Mouse (Mus musculus) limb, embryonic 15.5 days (tissue): ENCODE measurements around the gene Pqlc3. TPM values are rescaled to one million over a fixed set of nuclear protein-coding genes. Genes with fewer than 3 reads are reported as not detected.

Experiments
- ATAC-seq: fragments of 200-750 bp; cut with Nextera tagmentation; 2 replicates; pipeline ENCODE4 v1.8.0; 2017; ENCODE audit warnings: low read depth, moderate TSS enrichment; ENCODE audit not compliant: insufficient number of reproducible peaks, low FRiP score, low TSS enrichment
- H3K27ac ChIP-seq: fragments of 300-500 bp; sonication (generic); 2 replicates; pipeline ENCODE4 v1.5.1; 2015; ENCODE audit warnings: moderate library complexity, mild to moderate bottlenecking, inconsistent platforms
- H3K27me3 ChIP-seq: fragments of 300-500 bp; sonication (generic); 2 replicates; pipeline ENCODE4 v1.6.1; 2015; ENCODE audit warnings: inconsistent platforms
- H3K36me3 ChIP-seq: fragments of 300-500 bp; sonication (generic); 2 replicates; pipeline ENCODE4 v1.6.1; 2015; ENCODE audit warnings: inconsistent platforms
- H3K4me1 ChIP-seq: fragments of 300-500 bp; sonication (generic); 2 replicates; pipeline ENCODE4 v1.6.1; 2015; ENCODE audit warnings: inconsistent platforms
- H3K4me2 ChIP-seq: fragments of 300-500 bp; sonication (generic); 2 replicates; pipeline ENCODE4 v1.6.1; 2015; ENCODE audit warnings: mild to moderate bottlenecking, inconsistent platforms
- H3K4me3 ChIP-seq: fragments of 300-500 bp; sonication (generic); 2 replicates; pipeline ENCODE4 v1.5.1; 2015; ENCODE audit warnings: mild to moderate bottlenecking, inconsistent platforms
- H3K9ac ChIP-seq: fragments of 300-500 bp; sonication (generic); 2 replicates; pipeline ENCODE4 v1.6.1; 2015; ENCODE audit warnings: inconsistent platforms
- H3K9me3 ChIP-seq: fragments of 300-500 bp; sonication (generic); 2 replicates; pipeline ENCODE4 v1.6.1; 2016; ENCODE audit warnings: inconsistent platforms
- WGBS: fragments of 180-500 bp; shearing (Covaris S2); methylation state at CpG from one replicate; pipeline ENCODE4 v1.1.7; 2015; 5-methylcytosine and 5-hydroxymethylcytosine counted together
- polyA plus RNA-seq: library from polyadenylated mRNA; unstranded; fragments of >200 nt; fragmentation: Nextera tagmentation; extraction: Ambion mirVana; gene quantifications from 2 replicates; pipeline ENCODE4 v1.2.1, GENCODE M21; 2015

Pqlc3 gene
- polyA plus RNA-seq, 1 experiment from 2014 or later = 17.5 TPM

DNA sequence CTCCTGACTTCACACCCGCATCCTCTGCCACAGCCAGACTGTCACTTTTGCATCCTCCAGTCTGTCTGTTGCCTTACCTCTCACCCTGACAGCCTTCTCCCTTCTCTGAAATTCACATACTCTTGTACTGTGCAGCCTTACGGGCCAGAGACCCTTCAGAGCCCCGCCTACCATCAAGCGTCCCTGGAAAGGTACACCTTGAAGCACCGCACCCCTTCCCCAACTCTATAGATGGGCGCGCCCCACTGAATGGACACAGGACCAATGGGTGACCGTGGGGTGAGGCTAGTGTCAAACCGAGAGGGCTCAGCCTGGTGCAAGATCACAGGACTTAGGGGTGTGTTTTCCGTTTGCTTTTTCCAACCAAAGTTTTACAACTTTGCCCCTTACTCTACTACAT lies 1.1 kb downstream of the Pqlc3 start:
- H3K27me3 ChIP-seq = 0 out of 2 replicates have a peak, but pooled peaks cover 9% of the 10 kb centered on the region
- no peak for ATAC-seq
- 0 out of 2 replicates have a peak overlapping the region, but pooled peaks have one; percentile 22 for H3K27ac ChIP-seq
- H3K9me3 ChIP-seq = no peaks in the 10 kb centered on the region
- WGBS = 4% methylated on average over 10 of the region's 10 CpGs
- H3K36me3 ChIP-seq = no peaks in the 10 kb centered on the region
- peak overlapping the region; percentile 77 for H3K4me2 ChIP-seq
- peaks cover 25% of the 10 kb centered on the region for H3K4me1 ChIP-seq
- H3K4me3 ChIP-seq = peak overlapping the region; percentile 62
- peak overlapping the region; percentile 35; the same call in 1 of the 2 replicates for H3K9ac ChIP-seq

DNA sequence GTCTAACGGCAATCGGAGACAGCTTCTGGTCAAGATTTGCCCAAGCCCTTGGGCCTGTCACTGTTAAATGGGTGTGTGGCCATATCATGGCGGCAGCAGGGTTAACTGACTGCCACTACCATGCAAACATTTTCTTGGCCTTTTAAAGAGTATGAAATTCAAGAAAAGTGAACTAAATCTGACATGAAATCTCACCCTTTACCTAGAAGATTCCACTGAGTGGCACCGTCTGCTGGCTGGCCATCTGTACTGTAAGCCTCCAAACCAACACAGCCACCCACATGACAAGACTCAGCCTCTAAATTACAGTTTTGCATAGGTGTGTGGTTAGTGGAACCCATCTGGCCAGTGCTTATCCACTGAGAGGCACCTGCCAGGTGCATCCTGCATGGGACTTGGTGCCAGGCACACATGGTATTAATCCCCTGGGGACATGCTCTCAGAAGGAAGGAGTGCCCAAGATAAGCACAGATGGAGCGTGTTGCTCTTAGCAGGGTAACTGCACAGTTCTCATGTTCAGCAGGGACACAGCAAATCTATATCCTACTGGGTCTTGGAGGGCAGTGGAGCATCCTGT lies 3.2 kb downstream of the Pqlc3 start:
- no peaks in the 10 kb centered on the region; the same call in 1 of the 2 replicates for H3K36me3 ChIP-seq
- no peaks in the 10 kb centered on the region for H3K9me3 ChIP-seq
- no peak overlapping the region for H3K4me3 ChIP-seq
- ATAC-seq = no peak
- 0 out of 2 replicates have a peak, but pooled peaks cover 9% of the 10 kb centered on the region for H3K27me3 ChIP-seq
- WGBS = 81% methylated on average over 5 of the region's 5 CpGs
- H3K9ac ChIP-seq = no peak overlapping the region
- no peak overlapping the region for H3K4me2 ChIP-seq
- peaks cover 25% of the 10 kb centered on the region for H3K4me1 ChIP-seq
- no peak overlapping the region for H3K27ac ChIP-seq

DNA sequence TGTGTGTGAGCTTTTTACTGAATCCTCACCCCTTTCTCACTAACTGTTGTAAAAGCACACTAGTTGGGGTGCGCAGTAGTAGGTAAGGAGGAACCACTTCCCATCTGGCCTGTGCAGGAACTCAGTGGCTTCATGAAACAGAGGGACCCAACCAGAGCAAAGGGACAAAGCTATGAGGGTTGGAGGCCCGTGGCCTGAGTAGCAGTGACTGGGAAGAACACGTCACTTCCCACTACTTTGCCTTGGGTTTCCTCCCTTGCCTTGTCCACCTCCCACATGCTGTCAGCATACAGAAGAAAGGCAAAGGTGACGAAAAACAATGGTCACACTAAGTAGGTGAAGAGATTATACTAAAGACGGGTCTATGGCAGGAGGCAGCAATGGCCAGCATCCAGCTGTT lies 3.9 kb downstream of the Pqlc3 start:
- Histone ChIP-seq H3K4me2 (no peak overlapping the region), H3K27ac (no peak overlapping the region), H3K4me3 (no peak overlapping the region), H3K9me3 (no peaks in the 10 kb centered on the region), H3K4me1 (peaks cover 25% of the 10 kb centered on the region), H3K9ac (no peak overlapping the region), H3K36me3 (no peaks in the 10 kb centered on the region; the same call in 1 of the 2 replicates), H3K27me3 (0 out of 2 replicates have a peak, but pooled peaks cover 9% of the 10 kb centered on the region)
- no peak for ATAC-seq
- 83% methylated on average over 5 of the region's 5 CpGs for WGBS

DNA sequence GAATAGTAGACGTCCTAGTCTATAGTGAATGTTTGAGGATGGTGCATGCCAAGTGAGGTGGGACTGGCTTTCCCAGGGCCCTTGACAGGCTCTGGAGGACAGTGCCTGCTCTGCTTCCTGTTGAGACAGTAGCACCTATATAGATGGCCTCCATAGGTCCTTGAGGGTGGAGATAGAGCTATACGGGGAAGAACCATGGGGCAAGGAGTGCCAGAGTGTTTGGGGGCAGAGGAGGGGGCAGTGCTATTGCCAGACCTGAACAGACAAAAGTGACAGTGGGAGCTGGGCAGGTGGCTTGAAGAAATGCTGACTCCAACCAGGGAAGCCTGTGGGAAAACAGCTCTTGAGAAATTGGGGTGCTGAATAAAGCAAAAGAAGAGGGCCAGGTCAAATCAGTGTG lies 5.9 kb downstream of the Pqlc3 start:
- Histone ChIP-seq H3K27me3 (0 out of 2 replicates have a peak, but pooled peaks cover 9% of the 10 kb centered on the region), H3K9ac (no peak overlapping the region), H3K27ac (no peak overlapping the region), H3K4me2 (no peak overlapping the region), H3K4me1 (peaks cover 12% of the 10 kb centered on the region), H3K4me3 (no peak overlapping the region), H3K9me3 (no peaks in the 10 kb centered on the region), H3K36me3 (peaks cover 3% of the 10 kb centered on the region)
- 95% methylated on average over 2 of the region's 2 CpGs for WGBS
- no peak for ATAC-seq

DNA sequence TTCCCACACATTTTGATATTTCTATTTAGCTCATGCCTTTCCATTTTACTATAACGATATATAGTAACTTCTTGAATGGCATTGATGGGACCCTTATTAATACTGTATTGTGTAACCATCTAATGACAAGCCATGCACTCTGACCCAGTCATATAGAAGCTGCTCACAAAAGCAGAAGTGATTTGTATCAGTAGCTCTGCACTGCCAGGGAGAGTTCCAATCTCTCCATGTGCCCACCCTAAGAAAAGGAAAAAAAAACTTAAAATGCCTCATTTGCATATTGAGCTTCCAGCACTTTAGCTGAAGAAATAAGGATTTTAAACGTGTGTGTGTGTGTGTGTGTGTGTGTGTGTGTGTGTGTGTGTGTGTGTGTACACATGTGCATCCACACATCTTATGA lies 7.9 kb downstream of the Pqlc3 start:
- H3K9ac ChIP-seq = no peak overlapping the region
- no peak overlapping the region for H3K27ac ChIP-seq
- H3K4me1 ChIP-seq = no peaks in the 10 kb centered on the region
- ATAC-seq = no peak
- 79% methylated on average over 2 of the region's 2 CpGs for WGBS
- H3K4me3 ChIP-seq = no peak overlapping the region
- H3K27me3 ChIP-seq = no peaks in the 10 kb centered on the region
- peaks cover 6% of the 10 kb centered on the region for H3K36me3 ChIP-seq
- H3K9me3 ChIP-seq = no peaks in the 10 kb centered on the region
- H3K4me2 ChIP-seq = no peak overlapping the region

DNA sequence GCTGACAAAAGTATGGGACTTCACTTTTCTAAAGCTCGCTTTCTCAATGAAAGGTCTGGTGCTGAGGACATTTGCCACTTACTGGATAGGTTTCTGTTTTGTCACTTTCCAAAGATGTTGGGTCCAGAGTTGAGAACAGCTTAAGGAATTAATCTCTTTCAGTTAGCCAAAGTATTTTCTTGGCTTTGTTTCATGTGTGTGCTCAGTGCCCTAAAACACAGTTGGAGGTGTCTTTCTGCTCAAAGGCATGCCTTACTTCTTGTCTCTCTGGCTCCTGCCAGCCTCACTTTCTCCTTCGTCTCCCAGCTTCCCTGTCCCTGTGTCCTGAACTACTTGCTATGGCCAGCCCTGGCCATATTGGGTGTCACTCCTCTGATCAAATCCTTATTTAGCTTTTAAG lies 8.8 kb downstream of the Pqlc3 start:
- H3K9ac ChIP-seq = no peak overlapping the region
- WGBS = 82% methylated on average over 2 of the region's 2 CpGs
- no peaks in the 10 kb centered on the region for H3K9me3 ChIP-seq
- H3K27ac ChIP-seq = no peak overlapping the region
- no peak for ATAC-seq
- no peaks in the 10 kb centered on the region for H3K4me1 ChIP-seq
- no peak overlapping the region for H3K4me3 ChIP-seq
- H3K4me2 ChIP-seq = no peak overlapping the region
- peaks cover 8% of the 10 kb centered on the region for H3K36me3 ChIP-seq
- H3K27me3 ChIP-seq = no peaks in the 10 kb centered on the region

DNA sequence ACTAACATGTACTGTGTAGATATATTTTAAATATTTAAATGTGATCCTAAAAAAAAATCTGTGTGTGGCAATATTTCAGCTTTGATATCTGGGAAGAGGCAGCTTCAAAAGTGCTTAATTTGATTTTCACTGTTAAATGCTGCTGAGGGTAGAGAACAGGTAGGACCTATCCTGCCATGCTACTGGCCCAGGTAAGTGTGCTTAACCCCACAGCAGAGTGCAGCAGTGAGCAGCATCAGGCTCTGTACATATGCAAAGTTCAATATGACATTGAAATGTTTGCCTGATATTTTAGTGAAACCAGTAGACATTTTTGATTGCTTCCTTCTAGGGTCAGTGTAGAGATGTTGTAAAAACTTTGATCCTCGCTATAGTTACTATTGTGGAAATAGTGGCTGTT lies 14.4 kb downstream of the Pqlc3 start:
- WGBS = 67% methylated on average over 1 of the region's 1 CpGs
- Histone ChIP-seq H3K4me3 (no peak overlapping the region), H3K9ac (no peak overlapping the region), H3K9me3 (no peaks in the 10 kb centered on the region), H3K4me1 (no peaks in the 10 kb centered on the region), H3K4me2 (no peak overlapping the region), H3K27me3 (no peaks in the 10 kb centered on the region), H3K36me3 (peaks cover 13% of the 10 kb centered on the region; the same call in 1 of the 2 replicates), H3K27ac (no peak overlapping the region)
- no peak for ATAC-seq

DNA sequence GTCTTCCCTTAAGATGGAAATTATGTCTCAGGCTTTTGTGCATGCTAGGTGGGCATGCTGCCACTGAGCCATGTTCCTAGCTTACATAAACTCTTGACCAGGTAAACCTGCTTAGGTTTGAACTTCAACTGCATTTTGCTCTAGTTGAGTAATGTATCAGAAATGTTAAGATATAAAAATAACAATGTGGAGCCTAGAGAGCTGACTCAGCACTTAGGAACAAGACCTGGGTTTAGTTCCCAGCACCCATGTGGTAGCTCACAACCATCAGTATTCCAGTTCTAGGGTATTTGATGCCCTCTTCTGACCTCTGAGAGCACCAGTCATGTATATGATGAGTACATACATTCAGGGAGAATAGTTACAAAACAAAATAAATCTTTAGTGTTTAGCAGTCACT lies 23.1 kb downstream of the Pqlc3 start:
- H3K4me2 ChIP-seq = no peak overlapping the region
- no peaks in the 10 kb centered on the region for H3K4me1 ChIP-seq
- H3K36me3 ChIP-seq = peaks cover 65% of the 10 kb centered on the region
- ATAC-seq = no peak
- H3K27ac ChIP-seq = no peak overlapping the region
- H3K9me3 ChIP-seq = no peaks in the 10 kb centered on the region
- H3K4me3 ChIP-seq = no peak overlapping the region
- no peak overlapping the region for H3K9ac ChIP-seq
- H3K27me3 ChIP-seq = no peaks in the 10 kb centered on the region

DNA sequence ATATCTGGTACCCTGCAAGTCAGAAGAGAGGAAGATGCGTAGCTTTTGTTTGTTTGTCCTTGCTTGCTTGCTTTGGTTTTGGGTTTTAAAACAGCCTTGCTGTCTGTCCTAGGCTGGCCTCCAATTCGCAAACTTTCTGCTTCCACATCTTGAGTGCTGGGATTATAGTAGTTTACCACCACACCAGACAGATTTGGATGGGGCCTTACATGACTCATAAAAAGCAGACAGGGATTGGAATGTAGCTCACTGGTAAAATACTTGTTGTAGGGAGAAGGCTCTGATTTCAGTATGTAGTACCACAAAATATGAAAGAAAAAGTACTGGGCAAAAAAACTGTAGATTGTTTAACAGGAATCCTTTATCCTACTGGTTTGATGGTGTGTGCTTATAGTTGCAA lies 33.4 kb downstream of the Pqlc3 start:
- WGBS = 87% methylated on average over 2 of the region's 2 CpGs
- Histone ChIP-seq H3K9ac (no peak overlapping the region), H3K4me1 (no peaks in the 10 kb centered on the region), H3K4me3 (no peak overlapping the region), H3K4me2 (no peak overlapping the region), H3K9me3 (no peaks in the 10 kb centered on the region), H3K27me3 (no peaks in the 10 kb centered on the region), H3K27ac (no peak overlapping the region), H3K36me3 (peaks cover 38% of the 10 kb centered on the region)
- ATAC-seq = no peak

DNA sequence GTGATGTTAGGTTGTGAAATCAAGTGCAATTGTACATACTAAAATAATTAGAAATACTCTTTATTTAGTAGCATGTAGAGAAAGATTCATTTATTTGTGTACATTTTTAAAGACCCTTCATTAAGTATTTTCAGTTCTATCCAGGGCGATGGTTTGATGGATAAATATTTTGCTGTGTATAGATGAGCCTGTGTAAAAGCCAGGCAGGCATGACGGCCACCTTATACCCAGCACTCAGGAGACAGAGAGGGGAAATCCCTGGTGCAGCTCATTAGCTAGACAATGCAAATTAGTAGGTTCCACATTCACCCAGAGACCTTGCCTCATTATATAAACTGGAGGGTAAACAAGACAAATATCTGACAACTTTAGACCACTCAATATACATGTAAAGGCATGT lies 36.9 kb downstream of the Pqlc3 start:
- Histone ChIP-seq H3K4me2 (no peak overlapping the region), H3K4me3 (no peak overlapping the region), H3K9me3 (no peaks in the 10 kb centered on the region), H3K27me3 (no peaks in the 10 kb centered on the region), H3K36me3 (peaks cover 40% of the 10 kb centered on the region), H3K9ac (no peak overlapping the region), H3K4me1 (no peaks in the 10 kb centered on the region), H3K27ac (no peak overlapping the region)
- no peak for ATAC-seq
- WGBS = 80% methylated on average over 2 of the region's 2 CpGs

DNA sequence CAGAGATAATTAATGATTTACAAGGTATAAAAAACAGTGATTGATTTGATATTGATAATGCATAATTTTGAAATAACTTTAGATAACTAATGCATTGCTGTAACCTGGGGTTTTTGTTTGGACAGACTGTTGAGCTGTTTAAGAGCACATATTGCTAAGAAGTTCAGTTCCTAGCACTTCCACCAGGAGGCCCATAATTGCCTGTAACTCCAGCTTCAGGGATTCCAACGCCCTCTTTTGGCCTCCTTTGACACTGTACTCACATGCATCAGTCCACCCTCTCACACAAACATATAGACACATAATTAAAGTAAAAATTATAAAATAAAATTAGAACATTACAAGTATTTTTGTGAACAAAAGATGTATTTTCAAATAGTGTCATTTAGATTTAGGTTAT lies 41.4 kb downstream of the Pqlc3 start:
- 56% methylated on average over 1 of the region's 1 CpGs for WGBS
- Histone ChIP-seq H3K9ac (no peak overlapping the region), H3K27me3 (no peaks in the 10 kb centered on the region), H3K36me3 (peaks cover 31% of the 10 kb centered on the region), H3K4me1 (no peaks in the 10 kb centered on the region), H3K4me3 (no peak overlapping the region), H3K27ac (no peak overlapping the region), H3K9me3 (no peaks in the 10 kb centered on the region), H3K4me2 (no peak overlapping the region)
- no peak for ATAC-seq

DNA sequence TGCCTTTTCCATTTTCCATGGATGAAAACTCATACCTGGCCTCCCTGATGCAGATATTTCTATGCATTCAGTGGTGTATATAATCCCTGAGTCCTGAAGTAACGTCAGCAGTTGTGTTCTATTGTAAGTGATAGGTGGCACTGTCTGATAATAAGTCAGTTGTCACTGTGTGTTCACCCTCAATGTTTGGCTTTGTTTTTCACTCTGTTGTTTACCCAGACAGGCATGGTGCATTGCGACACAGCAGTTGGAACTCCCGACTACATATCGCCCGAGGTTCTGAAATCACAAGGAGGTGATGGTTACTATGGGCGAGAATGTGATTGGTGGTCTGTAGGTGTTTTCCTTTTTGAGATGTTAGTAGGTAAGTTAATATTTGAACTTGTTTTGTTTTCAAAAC lies 52.0 kb downstream of the Pqlc3 start:
- H3K36me3 ChIP-seq = peaks cover 12% of the 10 kb centered on the region; the same call in 1 of the 2 replicates

DNA sequence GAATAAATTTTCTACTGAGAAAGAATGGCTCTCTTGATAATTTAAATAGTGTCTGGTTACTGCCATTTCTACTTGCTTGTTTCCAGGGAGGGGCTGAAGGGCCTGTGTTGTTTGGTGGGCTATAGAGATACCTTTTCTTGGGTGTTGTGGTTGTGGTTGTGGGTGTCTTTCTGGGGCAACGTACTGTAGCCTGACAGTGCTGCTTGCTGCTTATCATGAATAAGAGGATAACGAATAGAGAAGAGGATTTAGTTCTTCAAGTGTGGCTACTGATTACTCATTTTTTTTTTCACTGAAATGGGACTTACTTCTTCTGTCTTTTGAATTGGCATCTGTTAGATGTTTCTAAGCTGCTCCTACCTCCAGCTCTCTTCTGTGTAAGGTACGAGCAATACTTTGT lies 58.2 kb downstream of the Pqlc3 start:
- no peak overlapping the region for H3K4me2 ChIP-seq
- no peak overlapping the region for H3K4me3 ChIP-seq
- H3K9ac ChIP-seq = no peak overlapping the region
- no peaks in the 10 kb centered on the region for H3K9me3 ChIP-seq
- H3K27me3 ChIP-seq = no peaks in the 10 kb centered on the region
- no peaks in the 10 kb centered on the region for H3K4me1 ChIP-seq
- no peak overlapping the region for H3K27ac ChIP-seq
- 85% methylated on average over 3 of the region's 3 CpGs for WGBS
- H3K36me3 ChIP-seq = peaks cover 13% of the 10 kb centered on the region; the same call in 1 of the 2 replicates
- no peak for ATAC-seq

More for the DNA sequence above, 52.0 kb downstream of the Pqlc3 start:
- H3K27ac ChIP-seq = no peak overlapping the region
- H3K9ac ChIP-seq = no peak overlapping the region
- no peak overlapping the region for H3K4me2 ChIP-seq
- H3K9me3 ChIP-seq = no peaks in the 10 kb centered on the region
- H3K4me1 ChIP-seq = no peaks in the 10 kb centered on the region
- WGBS = 92% methylated on average over 6 of the region's 6 CpGs
- no peak overlapping the region for H3K4me3 ChIP-seq
- no peak for ATAC-seq
- H3K27me3 ChIP-seq = no peaks in the 10 kb centered on the region
